Comparison of ENCODE assay signal across 18 mouse cellular contexts in the genomic region with DNA sequence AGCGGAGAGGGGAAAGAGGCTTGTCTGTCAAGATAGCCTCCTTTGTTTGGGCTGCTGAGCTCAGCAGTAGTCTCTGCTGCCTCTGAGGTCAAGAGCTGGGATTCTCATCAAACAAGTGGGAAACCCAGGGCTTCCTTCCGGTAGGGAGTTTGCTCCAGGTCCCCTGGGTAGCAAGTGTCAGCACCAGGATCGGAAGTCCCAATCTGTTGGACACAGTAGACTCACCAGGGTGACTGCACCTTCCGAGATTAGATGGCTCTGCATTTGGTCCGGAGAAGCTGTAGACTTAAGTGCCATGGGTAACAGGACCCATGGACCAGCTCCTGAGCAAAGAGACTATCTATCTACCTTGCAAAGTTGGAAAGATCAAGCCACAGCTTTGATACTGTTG. TPM values are rescaled to one million over a fixed set of nuclear protein-coding genes. Genes with fewer than 3 reads are reported as not detected.
DNase-seq lines count a peak whose midpoint lies in the region; ATAC-seq and TF ChIP-seq lines count a peak whose summit lies in the region.
"Had no signal": no experiment of that assay in that cellular context is flagged by ENCODE, and none has a peak within 500 bp of the region (broad histone marks: within the 10 kb centered on the region; RNA-seq: fewer than 3 reads in every experiment).

No protein-coding gene starts in this region.

- H3K4me3 ChIP-seq in forebrain, embryonic 10.5 days, result no peak overlapping the region; the same call in 1 of the 2 replicates
- H3K4me3 ChIP-seq in forebrain, embryonic 14.5 days (ENCODE audit: low read depth, low read length), result no peak overlapping the region
- no peak overlapping the region for H3K4me3 ChIP-seq in heart, postnatal 0 days (ENCODE audit: low read depth, low read length)
- no peak overlapping the region for H3K4me3 ChIP-seq in midbrain, embryonic 11.5 days (ENCODE audit: low read depth, low read length)
- H3K4me3 ChIP-seq: embryonic facial prominence, embryonic 12.5 days; limb, embryonic 13.5 days; myocyte; stomach, embryonic 15.5 days had no signal

- peaks cover 72% of the 10 kb centered on the region for H3K4me1 ChIP-seq in forebrain, embryonic 10.5 days
- H3K4me1 ChIP-seq in forebrain, embryonic 14.5 days (ENCODE audit: control insufficient read depth, insufficient read depth, low read length), result peaks cover 8% of the 10 kb centered on the region
- H3K4me1 ChIP-seq in heart, postnatal 0 days (ENCODE audit: control insufficient read depth, insufficient read depth), result peaks cover 24% of the 10 kb centered on the region
- H3K4me1 ChIP-seq in midbrain, embryonic 11.5 days (ENCODE audit: control insufficient read depth, insufficient read depth, low read length), result peaks cover 20% of the 10 kb centered on the region

- no peak for TF ChIP-seq CTCF in heart, postnatal 0 days (IDR thresholded peaks at IDR 0.05; ENCODE audit: low read depth)
- no peak for TF ChIP-seq CTCF in brain, embryonic 14.5 days (IDR thresholded peaks at IDR 0.05; ENCODE audit: borderline replicate concordance, extremely low read depth, insufficient read depth, insufficient read length)

- H3K4me2 ChIP-seq in forebrain, embryonic 14.5 days (ENCODE audit: low read length), result no peak overlapping the region
- no peak overlapping the region for H3K4me2 ChIP-seq in heart, postnatal 0 days (ENCODE audit: low read depth, low read length)
- H3K4me2 ChIP-seq in midbrain, embryonic 11.5 days, result peak overlapping the region; percentile 2; the same call in 1 of the 2 replicates
- H3K4me2 ChIP-seq: embryonic facial prominence, embryonic 12.5 days; limb, embryonic 13.5 days; stomach, embryonic 15.5 days had no signal

- no peak for TF ChIP-seq POLR2A in brain, embryonic 14.5 days (IDR thresholded peaks at IDR 0.05; ENCODE audit: borderline replicate concordance, extremely low read depth, insufficient read depth, insufficient read length, poor library complexity, severe bottlenecking)

- WGBS in forebrain, embryonic 10.5 days, result 52% methylated on average over 5 of the region's 5 CpGs
- 47% methylated on average over 5 of the region's 5 CpGs for WGBS in forebrain, embryonic 14.5 days
- 51% methylated on average over 5 of the region's 5 CpGs for WGBS in heart, postnatal 0 days
- 34% methylated on average over 5 of the region's 5 CpGs for WGBS in midbrain, embryonic 11.5 days

- TF ChIP-seq EP300 in heart, postnatal 0 days (IDR thresholded peaks at IDR 0.05; ENCODE audit: low read depth), result no peak

- peak overlapping the region; percentile 75 for H3K27ac ChIP-seq in forebrain, embryonic 10.5 days
- no peak overlapping the region; the same call in 1 of the 2 replicates for H3K27ac ChIP-seq in forebrain, embryonic 14.5 days (ENCODE audit: low read depth, low read length)
- peak overlapping the region; percentile 46; the same call in 1 of the 2 replicates for H3K27ac ChIP-seq in heart, postnatal 0 days (ENCODE audit: low read depth)
- H3K27ac ChIP-seq in midbrain, embryonic 11.5 days (ENCODE audit: low read depth, low read length), result peak overlapping the region; percentile 77
- H3K27ac ChIP-seq: embryonic facial prominence, embryonic 12.5 days; limb, embryonic 13.5 days; liver, embryonic 14.5 days; stomach, embryonic 15.5 days had no signal

- H3K27me3 ChIP-seq in forebrain, embryonic 10.5 days (ENCODE audit: poor library complexity, severe bottlenecking), result no peaks in the 10 kb centered on the region
- H3K27me3 ChIP-seq in forebrain, embryonic 14.5 days (replicated peaks; ENCODE audit: control insufficient read depth, insufficient read depth, low read length), result no peaks in the 10 kb centered on the region
- no peaks in the 10 kb centered on the region for H3K27me3 ChIP-seq in heart, postnatal 0 days (ENCODE audit: control insufficient read depth, insufficient read depth, low read length)
- no peaks in the 10 kb centered on the region for H3K27me3 ChIP-seq in midbrain, embryonic 11.5 days (ENCODE audit: control insufficient read depth, insufficient read depth, low read length)
- H3K27me3 ChIP-seq: embryonic facial prominence, embryonic 12.5 days; limb, embryonic 13.5 days; stomach, embryonic 15.5 days had no signal

- H3K36me3 ChIP-seq in forebrain, embryonic 10.5 days (replicated peaks), result peaks cover 58% of the 10 kb centered on the region
- no peaks in the 10 kb centered on the region for H3K36me3 ChIP-seq in forebrain, embryonic 14.5 days (ENCODE audit: control insufficient read depth, insufficient read depth, low read length)
- no peaks in the 10 kb centered on the region for H3K36me3 ChIP-seq in heart, postnatal 0 days (replicated peaks; ENCODE audit: control insufficient read depth, insufficient read depth, low read length)
- H3K36me3 ChIP-seq in midbrain, embryonic 11.5 days (ENCODE audit: control insufficient read depth, insufficient read depth, low read length), result no peaks in the 10 kb centered on the region

- H3K9ac ChIP-seq in forebrain, embryonic 14.5 days (ENCODE audit: low read length), result no peak overlapping the region
- H3K9ac ChIP-seq in heart, postnatal 0 days (replicated peaks; ENCODE audit: low read depth, low read length), result no peak overlapping the region
- H3K9ac ChIP-seq in midbrain, embryonic 11.5 days (ENCODE audit: low read length), result no peak overlapping the region
- H3K9ac ChIP-seq: embryonic facial prominence, embryonic 12.5 days; limb, embryonic 13.5 days; liver, embryonic 14.5 days; stomach, embryonic 15.5 days had no signal

- H3K9me3 ChIP-seq in forebrain, embryonic 10.5 days, result peaks cover 5% of the 10 kb centered on the region
- H3K9me3 ChIP-seq in forebrain, embryonic 14.5 days (replicated peaks; ENCODE audit: control insufficient read depth, low read length), result no peaks in the 10 kb centered on the region
- H3K9me3 ChIP-seq in heart, postnatal 0 days (replicated peaks; ENCODE audit: control insufficient read depth, low read length), result no peaks in the 10 kb centered on the region
- no peaks in the 10 kb centered on the region for H3K9me3 ChIP-seq in midbrain, embryonic 11.5 days (ENCODE audit: control insufficient read depth, low read length)
- H3K9me3 ChIP-seq: embryonic facial prominence, embryonic 12.5 days; limb, embryonic 13.5 days; stomach, embryonic 15.5 days had no signal

- no peak for ATAC-seq in forebrain, embryonic 14.5 days
- ATAC-seq in heart, postnatal 0 days (ENCODE audit: insufficient read depth, low read depth), result no peak
- ATAC-seq in midbrain, embryonic 11.5 days (ENCODE audit: low FRiP score), result peak; percentile 12; the same call in 1 of the 2 replicates
- ATAC-seq: lung, postnatal 0 days had no signal

- no peak for DNase-seq in forebrain, embryonic 10.5 days (ENCODE audit: extremely low spot score, low spot score)
- DNase-seq in forebrain, embryonic 14.5 days (ENCODE audit: low spot score), result no peak
- DNase-seq in heart, postnatal 0 days (ENCODE audit: low spot score), result no peak
- no peak for DNase-seq in heart, adult 8-10 months (ENCODE audit: low spot score)
- peak; percentile 37 for DNase-seq in brain, embryonic 14.5 days (ENCODE audit: low read depth)
- peak; percentile 89 for DNase-seq in midbrain, embryonic 11.5 days (ENCODE audit: low spot score, missing footprints)
- DNase-seq in thymus, postnatal 14 days, result no peak
- DNase-seq in ovary, postnatal 10 days (ENCODE audit: low spot score), result no peak
- DNase-seq: cerebellum, postnatal 10 days; kidney, adult 18-20 months; kidney, postnatal 25 days had no signal

RNA-seq across cellular contexts. Expression of a gene that starts 47.3 kb away (rescaled TPM):
- 96.2 and 105 TPM in 2 replicates for polyA plus RNA-seq in forebrain, embryonic 10.5 days (2016; fragmentation: Nextera tagmentation; extraction: Ambion mirVana)
- polyA plus RNA-seq in forebrain, embryonic 14.5 days (2014; fragmentation: Nextera tagmentation; extraction: Ambion mirVana), result 196 and 221 TPM in 2 replicates
- total RNA-seq in heart, postnatal 0 days (2014; rRNA removed; ENCODE audit: low replicate concordance), result 2.9 and 3.0 TPM in 2 replicates
- 38.6 and 42.5 TPM in 2 replicates for polyA plus RNA-seq in heart, postnatal 0 days (2015; fragmentation: Nextera tagmentation; extraction: Ambion mirVana)
- total RNA-seq in heart, adult 8-10 months (2022), result 10 to 100 TPM in 3 of 4 experiments, 1 to 10 TPM in 1; 10.0 to 14.7 (median 12.3) TPM
- 222 and 296 TPM in 2 replicates for polyA plus RNA-seq in brain, embryonic 14.5 days (2012; rRNA removed)
- 379 and 401 TPM in 2 replicates for polyA plus RNA-seq in midbrain, embryonic 11.5 days (2014; fragmentation: Nextera tagmentation; extraction: Ambion mirVana)
- total RNA-seq: CH12.LX had no signal

Comparison
In these comparisons a context has a peak if more than half of its experiments do, and no peak if none do; other contexts are left out.
1. DNase-seq: peak in brain, embryonic 14.5 days (single experiment) and midbrain, embryonic 11.5 days (single experiment); none in forebrain, embryonic 10.5 days (single experiment), forebrain, embryonic 14.5 days (single experiment), heart, postnatal 0 days (single experiment), heart, adult 8-10 months (single experiment), thymus, postnatal 14 days (single experiment) and ovary, postnatal 10 days (single experiment).